Mouse (Mus musculus) urinary bladder, postnatal 36 days (tissue): ENCODE results near the gene Flywch1.
"Not testable (repeated sequence)": the region's sequence is repeated elsewhere in the genome, so short reads cannot be mapped to it uniquely, and the experiment has no call there.

Experiments used
- DNase-seq, 2 experiments: peaks; one replicate each; pipeline ENCODE4 v3.0.0; 2022; ENCODE audit warnings: low spot score in 2 of 2, mixed read lengths in 1 of 2

The Flywch1 gene

DNA sequence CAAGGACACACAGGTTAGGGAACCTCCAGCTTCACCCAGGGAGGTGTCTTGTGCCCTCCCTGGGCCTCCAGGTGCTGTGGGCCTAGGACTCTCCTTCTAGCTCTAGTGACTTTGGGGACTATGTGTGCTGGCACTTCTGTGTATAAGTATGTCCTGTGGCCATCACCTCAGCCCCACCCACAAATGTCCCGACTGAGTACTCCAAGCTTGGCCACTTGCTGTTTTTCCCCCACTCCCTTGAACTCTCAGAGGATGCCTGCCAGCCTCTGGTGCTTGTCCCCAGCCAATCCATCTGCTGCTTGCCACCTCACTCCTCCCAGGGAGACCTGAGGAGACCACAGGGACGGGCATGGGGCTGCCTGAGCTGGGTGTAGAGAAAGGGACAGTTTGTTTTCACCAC, 7.0 kb upstream of the Flywch1 start:
- no peak for DNase-seq

DNA sequence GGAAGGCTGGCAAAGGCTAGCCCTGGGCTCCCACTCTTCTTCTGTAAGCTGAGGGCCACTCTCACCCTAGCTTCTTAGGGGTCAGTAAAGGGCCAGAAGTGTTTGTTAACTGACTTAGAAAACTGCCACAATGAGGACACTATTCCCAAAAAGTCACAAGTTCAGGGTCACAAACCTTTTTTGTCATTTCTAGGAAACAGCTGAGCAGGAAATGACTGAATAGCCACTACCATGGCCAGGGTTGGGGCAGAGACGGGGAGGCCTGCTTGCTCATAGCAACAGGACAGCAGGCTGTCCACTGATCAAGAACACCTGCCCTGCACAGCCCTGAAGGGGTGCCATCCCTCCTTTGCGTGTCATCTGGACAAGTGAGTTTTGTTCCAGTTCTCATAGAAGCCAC, 5.7 kb upstream of the Flywch1 start:
- DNase-seq: no peak

DNA sequence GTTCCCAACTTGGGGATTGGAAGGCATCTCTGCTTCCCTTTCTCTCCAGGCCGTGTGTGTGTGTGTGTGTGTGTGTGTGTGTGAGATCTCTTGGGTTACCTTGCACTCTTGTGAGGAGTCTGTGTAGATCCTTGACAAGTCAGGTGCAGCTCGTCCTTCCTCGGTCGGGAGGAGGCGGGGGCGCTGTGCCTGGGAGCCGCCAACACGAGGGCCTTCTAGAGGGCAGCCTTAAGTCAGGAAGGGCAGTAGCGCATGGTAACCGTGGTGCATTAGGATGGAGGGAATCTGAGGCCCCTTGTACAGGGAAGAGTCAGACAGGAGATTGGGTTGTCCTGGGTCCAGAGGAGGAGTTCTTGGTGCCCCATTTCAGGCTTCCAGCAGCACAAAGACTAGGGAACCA, 4.8 kb upstream of the Flywch1 start:
- DNase-seq: no peak

DNA sequence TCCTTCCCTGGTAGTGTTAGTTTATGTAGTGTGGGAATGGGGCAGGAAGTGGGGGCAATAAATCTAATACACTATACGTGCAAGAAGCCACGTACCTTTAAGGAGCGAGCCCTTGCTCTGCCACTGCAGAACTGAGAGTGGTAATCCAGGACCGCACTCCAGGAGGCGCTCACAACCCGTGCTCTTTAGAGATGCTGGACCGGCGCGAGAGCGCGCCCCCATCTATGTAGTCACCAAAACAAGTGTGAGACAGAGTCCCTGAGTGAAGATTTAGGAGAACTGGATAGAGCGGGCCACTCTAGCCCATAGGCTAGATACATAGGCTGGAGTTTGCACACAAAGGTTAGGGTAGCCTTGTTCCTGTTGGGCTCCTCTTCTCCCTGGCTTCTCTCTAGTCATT, 2.7 kb upstream of the Flywch1 start:
- peak; percentile 65 to 81 for DNase-seq

DNA sequence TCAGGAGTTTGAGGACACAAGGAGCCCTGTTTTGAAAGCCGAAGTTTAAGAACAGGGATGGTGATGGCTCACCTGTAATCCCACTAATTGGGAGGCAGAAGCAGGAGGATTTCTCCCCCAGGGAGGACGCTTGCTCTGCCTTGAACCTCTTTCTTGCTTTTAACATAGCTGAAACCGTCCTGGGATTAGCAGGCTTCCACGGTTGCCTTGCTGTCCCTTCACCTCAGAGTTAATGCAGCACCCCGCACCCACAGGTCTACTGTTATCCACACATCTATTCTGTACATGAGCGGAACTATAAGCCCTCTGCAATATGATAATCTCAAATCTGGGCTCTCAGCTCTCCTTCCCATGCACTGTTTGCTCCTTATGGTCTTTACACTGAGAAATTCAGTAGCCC, 2.3 kb upstream of the Flywch1 start:
- DNase-seq: no peak

DNA sequence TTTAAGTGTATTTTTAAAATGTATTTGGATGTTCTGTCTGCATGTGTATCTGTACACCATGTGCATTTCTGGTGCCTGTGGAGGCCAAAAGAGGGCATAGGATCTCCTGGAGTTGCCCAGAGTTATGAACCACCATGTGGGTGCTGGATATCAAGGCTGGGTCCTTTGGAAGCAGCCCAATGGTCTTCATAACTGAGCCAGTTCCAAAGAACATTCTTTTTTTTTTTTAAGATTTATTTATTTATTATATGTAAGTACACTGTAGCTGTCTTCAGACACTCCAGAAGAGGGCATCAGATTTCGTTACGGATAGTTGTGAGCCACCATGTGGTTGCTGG, 786 bp upstream of the Flywch1 start:
- DNase-seq: not testable (repeated sequence)

DNA sequence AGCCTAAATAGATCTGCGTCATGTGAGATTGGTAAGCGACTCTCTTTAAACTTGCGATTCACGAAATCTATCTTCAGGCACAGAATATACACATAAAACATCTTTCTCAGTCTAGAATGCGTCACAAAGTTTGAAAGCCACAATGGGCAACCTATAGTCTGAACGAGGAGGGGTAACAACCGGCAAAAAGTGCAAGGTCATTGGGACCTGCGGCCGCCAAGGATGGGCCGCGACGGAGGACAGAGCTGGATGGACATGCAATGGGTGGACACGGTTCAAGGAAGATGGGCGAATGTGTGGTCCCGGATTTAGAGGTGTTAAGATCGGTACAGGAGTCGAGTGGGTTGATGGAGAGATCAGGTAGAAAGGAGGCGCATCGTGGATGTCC, 512 bp downstream of the Flywch1 start:
- DNase-seq: no peak

DNA sequence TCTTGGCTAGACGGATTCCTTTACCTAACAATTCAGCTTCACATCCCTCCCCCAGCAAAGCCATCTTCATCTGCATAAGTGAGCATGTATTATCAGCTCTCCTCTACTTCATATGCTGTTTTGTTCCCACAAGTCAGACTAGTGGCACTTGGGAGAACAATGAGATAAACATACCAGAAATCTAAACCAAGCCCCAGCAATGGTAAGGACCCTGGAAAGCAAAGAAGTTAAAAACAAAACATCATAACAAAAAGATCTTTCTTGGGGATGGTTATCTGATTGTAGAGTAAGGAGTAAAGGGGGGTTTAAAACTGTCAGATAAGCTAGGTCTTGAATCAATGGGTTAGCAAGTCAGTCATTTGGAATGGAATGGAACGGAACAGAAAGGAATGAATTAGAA, 909 bp downstream of the Flywch1 start:
- no peak for DNase-seq

DNA sequence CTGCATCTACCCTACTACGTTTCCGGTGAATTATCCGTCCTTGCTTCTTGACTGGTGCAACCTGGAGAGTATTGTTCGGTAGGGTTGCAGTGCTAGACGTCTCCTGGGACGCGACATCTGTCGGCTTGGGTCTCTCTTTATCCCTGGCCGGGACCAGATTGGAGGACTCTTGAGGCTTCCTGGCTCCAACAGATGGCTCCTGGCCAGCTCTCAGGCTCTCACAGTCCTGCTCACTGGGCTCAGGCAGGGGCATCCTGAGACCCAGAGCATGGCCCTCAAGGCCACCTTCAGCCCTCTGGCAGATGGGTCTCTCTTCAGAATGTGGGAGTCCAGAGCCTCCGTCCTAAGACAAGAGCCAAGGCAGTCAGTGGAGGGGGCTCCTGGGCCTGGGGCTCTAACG, 8.4 kb downstream of the Flywch1 start:
- DNase-seq: no peak

DNA sequence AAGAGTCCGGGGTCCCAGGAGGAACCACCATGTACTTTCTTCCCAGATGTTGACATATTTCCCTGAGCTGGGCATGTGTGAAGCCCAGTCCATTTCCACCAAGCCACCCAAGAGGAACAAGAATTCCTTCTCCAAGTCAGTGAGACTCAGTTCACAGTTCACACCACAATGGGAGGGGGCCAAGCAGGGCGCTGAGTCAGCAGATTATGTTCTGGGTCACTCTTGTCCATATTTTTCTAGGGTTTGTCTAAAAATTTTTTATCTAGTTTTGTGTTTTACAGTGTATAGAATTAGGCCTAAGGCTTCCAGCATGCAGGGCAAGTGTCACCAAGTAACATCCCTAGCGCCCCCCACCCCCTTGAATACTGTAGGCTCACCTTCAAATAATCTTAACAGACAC, 10.2 kb downstream of the Flywch1 start:
- DNase-seq: no peak

DNA sequence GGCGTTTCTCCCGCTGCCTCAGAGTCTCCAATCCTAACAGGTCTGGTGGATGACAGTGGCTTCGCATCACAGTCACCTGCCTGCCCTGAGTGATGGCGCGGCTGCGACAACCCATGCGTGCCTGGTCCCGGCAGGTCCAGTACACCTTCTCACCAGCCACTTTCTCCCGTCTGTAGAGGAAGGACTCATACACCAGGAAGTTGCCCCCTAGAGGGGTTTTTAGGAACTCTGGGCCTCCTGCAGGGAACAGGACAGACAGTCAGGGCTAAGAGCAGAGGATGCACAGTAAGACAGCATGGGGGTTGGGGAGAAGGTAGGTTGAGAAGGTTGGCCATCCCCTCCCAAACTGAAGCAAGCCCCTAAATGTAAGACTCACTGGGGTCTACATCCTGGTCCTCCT, 11.2 kb downstream of the Flywch1 start:
- no peak for DNase-seq

DNA sequence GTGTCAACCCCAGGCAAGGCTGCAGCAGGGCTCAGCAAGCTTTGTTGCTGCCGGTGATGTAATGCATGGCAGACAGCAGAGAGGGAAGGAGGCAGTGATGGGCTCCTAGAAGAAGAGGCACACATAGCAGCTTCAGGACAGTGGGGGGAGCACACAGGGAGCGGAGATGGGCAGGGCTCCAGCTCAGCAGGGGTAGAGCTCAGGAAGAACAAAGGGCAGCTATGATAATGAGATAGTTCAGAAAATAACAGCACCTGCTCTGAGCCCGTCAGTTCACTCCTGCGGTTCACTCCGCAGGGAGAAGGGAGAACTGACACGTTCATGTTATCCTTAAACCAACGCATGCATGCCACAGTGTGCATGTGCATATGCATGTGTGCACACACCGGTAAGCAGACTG, 12.6 kb downstream of the Flywch1 start:
- no peak for DNase-seq

DNA sequence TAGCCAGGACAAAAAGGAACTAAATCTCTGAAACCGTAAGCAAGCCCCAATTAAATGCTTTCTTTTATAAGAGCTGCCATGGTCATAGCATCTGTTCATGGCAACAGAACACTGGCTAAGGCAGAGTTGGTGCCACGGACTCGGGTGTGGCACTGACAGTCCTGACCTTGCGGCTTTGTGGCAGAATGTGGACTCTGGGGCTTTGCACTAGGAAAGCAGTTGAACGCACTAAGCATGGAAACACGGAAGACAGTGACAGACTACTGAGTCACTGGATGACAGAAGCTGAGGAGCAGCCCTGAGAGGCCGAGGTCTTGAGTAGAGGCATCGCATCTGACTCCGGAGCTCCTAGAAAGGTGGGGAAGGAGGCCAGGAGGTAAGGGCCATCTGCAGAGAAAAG, 13.8 kb downstream of the Flywch1 start:
- DNase-seq: no peak

DNA sequence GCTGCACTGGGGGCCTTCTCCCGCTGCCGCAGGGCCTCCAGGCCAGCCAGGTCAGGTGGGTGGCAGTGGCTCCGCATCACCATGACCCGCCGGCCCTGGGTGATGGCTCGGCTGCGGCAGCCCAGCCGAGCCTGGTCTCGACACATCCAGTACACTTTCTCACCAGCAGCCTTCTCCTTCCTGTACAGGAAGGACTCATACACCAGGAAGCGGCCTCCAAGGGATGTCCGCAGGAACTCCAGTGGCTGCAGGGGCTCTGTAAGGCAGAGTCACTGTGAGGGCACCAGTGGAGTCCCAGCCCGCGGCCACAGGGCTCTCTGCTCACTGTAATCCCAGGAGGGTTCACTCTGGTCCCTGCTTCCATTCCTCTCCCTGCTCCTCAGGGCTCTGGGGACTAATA, 15.7 kb downstream of the Flywch1 start:
- DNase-seq: no peak

DNA sequence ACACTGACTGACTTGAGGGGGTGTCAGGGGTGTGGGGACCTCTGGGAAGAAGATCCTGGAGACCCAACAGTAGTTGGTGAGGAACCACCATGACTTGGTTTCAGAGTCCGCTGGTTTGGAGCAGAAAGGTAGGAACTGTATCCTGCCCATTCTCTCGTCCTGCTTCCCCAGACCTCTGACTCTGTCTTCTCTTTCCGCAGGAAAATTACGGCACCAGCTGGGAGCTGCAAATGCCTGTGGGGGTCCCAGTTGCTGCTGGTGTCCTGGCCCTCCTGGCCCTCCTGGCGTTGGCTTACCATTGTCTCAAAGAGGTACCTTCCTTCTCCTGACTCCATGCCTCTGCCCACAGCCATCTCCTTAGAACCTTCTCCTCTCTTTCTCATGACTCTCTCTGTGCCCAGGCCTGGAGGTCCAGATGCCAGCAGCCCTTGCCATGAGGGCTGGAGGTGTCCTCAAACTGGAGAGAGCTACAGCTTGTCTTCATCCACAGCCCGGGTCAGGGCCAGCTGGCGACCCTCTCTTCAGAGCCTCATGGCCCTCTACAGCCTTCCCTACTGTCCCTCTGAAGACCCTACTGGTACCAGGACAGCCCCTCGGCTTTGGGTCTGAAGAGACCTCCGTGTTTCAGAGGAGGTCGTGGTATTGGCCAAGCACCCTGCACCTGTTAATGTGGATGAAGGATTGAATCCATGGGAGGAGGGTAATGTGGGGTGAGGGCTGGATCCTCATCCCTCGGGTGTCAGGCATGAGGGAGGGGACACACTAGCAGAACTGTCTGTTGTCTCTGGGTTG, 21.8 kb downstream of the Flywch1 start:
- DNase-seq: no peak

DNA sequence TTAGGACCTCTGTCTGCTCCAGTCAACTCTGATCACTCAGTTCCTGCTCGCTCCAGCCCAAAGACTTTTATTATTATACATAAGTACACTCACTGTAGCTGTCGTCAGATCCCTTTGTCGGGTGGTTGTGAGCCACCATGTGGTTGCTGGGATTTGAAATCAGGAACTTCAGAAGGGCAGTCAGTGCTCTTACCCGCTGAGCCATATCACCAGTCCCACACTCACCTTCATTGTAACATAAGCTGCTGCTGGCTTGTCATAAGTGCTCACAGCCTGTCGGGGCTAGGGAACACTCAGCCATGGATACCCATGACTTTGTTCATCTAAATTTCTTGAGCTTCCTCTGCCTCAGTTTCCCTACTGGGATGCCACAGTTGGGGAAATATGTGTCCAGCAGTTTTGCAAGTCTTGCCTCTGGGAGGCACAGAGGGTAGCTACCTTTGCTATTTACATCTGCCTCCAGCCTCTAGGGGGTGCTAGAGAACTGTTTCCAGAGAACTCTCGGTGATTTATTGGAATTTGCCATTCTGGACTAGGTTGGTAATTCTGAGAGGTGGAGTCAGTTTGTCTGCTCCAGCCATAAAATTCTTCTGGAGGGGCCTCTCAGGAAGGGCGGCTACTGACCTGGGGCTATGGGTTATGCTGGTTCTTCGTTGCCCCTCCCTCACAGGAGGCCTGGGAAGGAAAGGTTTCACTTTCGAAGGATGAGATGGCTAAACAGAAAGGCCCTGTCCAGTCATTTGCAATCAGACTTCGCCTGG, 22.6 kb downstream of the Flywch1 start:
- peak; percentile 69 to 70 for DNase-seq

DNA sequence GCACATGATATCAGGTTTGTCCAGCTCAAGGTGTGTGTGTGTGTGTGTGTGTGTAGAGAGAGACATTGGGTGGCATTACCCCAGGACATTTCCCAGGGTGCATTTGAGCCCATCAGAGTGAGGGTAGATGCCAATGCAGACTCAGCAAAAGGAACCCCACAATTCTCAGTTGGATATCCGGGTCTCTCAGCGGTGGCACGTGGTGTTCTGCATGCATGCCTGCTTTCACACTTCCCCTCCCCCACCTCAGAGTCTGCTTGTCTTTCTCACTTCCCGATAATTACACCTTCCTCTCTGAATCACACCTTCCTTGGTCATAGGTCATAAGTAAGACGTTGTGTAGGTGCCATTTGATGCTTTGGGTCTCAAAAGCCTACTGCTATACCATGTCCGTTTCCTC, 23.4 kb downstream of the Flywch1 start:
- DNase-seq: no peak

DNA sequence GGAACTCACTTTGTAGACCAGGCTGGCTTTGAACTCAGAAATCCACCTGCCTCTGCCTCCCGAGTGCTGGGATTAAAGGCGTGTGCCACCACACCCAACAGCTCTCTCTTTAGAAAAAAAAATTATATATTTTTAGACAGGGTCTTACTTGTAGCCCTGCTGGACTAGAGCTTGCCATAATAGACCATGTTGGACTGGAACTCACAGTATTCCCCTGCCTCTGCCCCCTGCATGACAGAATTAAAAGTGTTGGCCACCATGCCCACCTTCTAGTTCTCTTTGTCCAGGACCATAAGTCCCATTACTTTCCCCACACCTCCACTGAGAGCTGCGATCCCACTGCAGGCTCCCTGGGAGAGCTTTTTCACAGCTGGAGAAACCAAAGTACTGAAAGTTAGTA, 23.9 kb downstream of the Flywch1 start:
- no peak for DNase-seq

DNA sequence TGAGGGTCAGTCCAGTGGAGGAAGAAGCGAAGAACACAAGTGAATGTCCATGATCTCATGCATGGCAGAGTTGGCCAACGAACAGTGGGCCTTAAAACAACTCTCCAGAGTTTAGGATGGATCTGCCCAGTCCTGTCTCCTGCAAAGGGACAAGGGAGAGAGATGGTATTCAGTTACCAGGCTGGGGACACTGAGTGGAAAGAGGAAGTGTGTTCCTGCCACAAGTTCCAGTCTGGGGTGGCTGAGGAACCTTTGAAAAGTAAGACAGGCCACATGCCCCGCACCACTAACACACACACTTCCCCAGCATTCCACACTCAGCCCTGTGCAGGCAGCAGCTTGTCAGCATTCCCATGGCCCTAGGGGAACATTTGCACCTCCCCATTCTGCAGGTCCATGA, 24.6 kb downstream of the Flywch1 start:
- no peak for DNase-seq

DNA sequence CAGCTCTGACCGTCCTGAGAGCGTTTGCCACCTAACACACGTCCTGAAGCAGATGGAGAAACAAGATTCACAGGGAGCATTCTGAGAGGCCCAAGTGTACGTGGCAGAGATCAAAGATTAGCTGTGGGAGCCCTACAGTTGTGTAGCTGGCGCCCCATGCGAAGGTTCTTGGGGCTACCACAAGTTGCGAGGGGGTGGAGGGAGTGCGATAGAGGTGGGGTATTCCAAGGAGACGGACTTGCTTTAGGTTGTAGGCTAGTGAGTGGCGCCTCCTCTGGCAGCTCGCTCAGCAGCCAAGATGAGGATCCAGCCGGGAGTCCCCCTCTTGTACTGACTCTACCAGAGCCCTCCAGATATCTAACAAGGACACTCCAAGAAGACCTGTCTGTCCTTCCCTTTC, 25.1 kb downstream of the Flywch1 start:
- DNase-seq: no peak

DNA sequence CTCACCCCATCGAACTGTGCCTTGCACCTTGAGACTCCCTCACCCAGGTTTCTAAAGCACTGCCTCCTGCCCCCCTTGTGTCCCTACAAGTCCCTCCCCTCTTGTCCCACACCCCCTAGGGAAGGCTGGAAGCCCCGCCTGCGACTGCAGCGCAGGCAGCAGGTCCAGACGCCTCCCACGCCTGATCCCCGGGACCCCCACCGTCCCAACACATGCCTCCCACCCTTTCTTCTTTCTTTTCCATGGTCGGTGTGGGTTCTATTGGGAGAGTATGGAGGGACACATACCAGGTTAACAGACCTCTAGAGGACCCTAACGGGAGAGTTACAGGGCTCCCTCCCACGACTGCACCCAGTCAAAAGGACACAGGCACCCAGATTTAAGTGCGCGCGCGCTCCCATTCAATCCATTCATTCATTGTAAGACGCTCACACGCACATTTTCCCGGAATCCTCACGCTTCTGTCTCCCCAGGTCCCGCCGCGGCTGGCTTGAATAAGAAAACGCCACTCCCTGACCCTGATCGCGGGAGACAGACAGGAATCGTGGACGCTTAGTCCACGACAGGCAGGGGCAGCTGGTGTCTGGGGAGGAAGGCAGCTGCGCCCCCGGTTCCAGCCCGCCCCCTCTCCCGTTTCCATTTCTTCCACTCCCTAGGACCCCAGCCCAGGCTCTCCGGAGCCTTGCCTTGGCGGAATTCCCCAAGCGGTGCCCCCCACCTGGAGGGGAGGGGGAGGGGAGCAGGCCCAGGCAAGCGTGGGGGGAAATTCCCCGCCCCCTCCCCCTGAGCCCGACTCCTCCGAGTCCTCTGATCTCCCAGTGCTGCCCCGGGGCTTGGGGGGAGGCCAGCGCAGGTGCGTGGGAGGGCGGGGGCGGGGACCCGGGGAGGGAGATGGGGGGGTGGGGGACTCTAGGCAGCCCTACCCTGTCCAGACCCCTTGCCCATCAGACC, 25.8 kb downstream of the Flywch1 start, which contains the start of gene Kremen2:
TSS of gene Kremen2 (minus strand) at position 533 of the 951 bp plus-strand sequence.
- DNase-seq: no peak

DNA sequence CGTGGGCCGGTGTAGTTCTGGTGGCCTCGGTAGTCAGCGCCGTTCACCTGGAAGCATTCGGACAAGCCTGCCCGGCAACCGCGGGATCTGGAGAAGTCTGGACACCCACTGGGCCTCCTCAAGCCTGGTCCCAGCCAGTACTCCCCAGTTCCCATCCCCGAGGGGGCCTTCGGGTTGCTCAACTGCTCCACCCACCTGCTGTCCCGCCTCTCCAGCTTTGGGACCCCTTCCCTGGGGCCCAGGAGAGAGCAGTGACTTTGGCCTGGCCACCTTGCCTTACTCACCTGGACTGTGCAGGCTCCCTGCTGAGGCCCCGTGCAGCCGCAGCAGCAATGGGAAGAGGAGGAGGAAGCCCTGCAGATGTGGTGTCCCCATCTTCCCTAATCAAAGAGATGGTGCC, 26.8 kb downstream of the Flywch1 start:
- no peak for DNase-seq
